ENCODE assay signal across 26 mouse cellular contexts in the genomic region with DNA sequence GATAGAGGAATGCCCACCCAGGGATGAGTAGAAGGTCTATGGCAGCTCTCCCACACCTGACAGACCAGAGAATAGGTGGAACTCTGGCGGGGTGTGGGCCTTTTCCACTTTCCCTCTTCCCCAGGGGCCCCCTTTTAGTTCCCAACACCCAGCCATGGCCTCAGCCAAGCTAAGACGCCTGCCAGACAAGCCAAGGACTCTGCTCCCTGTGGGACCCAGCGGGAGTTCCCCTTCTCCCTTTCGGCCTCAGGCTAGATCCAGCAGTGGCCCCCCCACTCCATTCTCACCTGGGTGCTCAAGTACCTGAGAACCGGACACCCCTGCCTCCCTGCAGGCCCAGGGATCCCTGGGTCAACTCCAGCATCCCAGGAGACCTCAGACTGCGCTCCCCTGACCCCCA.
"Had no signal": no experiment of that assay in that cellular context is flagged by ENCODE, and none has a peak within 500 bp of the region (broad histone marks: within the 10 kb centered on the region; RNA-seq: fewer than 3 reads in every experiment).

No protein-coding gene starts in this region.

- H3K4me2 ChIP-seq: embryonic facial prominence, embryonic 12.5 days; embryonic facial prominence, embryonic 13.5 days; embryonic facial prominence, embryonic 15.5 days; forebrain, embryonic 12.5 days; forebrain, embryonic 13.5 days; forebrain, embryonic 15.5 days; heart, embryonic 11.5 days had no signal

- ATAC-seq: forebrain, embryonic 13.5 days; forebrain, embryonic 14.5 days; forebrain, embryonic 15.5 days; forebrain, embryonic 16.5 days; forebrain, postnatal 0 days had no signal

- H3K4me3 ChIP-seq: embryonic facial prominence, embryonic 10.5 days; embryonic facial prominence, embryonic 12.5 days; embryonic facial prominence, embryonic 13.5 days; embryonic facial prominence, embryonic 15.5 days; erythroblast, embryonic 14.5 days; forebrain, embryonic 10.5 days; forebrain, embryonic 12.5 days; forebrain, embryonic 13.5 days; forebrain, embryonic 15.5 days; gastrocnemius, adult 2 months; heart, embryonic 10.5 days had no signal

- DNase-seq: cerebellum, adult 9-11 months; cerebellum, postnatal 10 days; cerebellum, postnatal 14 days; cerebellum, postnatal 25 days; cerebellum, postnatal 36 days; embryo, embryonic 11 days; forebrain, postnatal 0 days; gastrocnemius, adult 2 months; gastrocnemius, postnatal 10 days; gastrocnemius, postnatal 14 days; gastrocnemius, postnatal 25 days; gastrocnemius, postnatal 36 days; heart, adult 18-20 months had no signal

- H3K27me3 ChIP-seq: embryonic facial prominence, embryonic 12.5 days; embryonic facial prominence, embryonic 13.5 days; embryonic facial prominence, embryonic 15.5 days; forebrain, embryonic 12.5 days; forebrain, embryonic 13.5 days; forebrain, embryonic 15.5 days had no signal

- H3K27ac ChIP-seq: embryonic facial prominence, embryonic 10.5 days; embryonic facial prominence, embryonic 12.5 days; embryonic facial prominence, embryonic 13.5 days; embryonic facial prominence, embryonic 15.5 days; forebrain, embryonic 10.5 days; forebrain, embryonic 12.5 days; forebrain, embryonic 13.5 days; forebrain, embryonic 15.5 days; gastrocnemius, adult 2 months; heart, embryonic 10.5 days had no signal

- H3K9me3 ChIP-seq: embryonic facial prominence, embryonic 10.5 days; embryonic facial prominence, embryonic 13.5 days; embryonic facial prominence, embryonic 15.5 days; forebrain, embryonic 12.5 days; forebrain, embryonic 13.5 days; forebrain, embryonic 15.5 days; heart, embryonic 10.5 days had no signal

- H3K9ac ChIP-seq: embryonic facial prominence, embryonic 12.5 days; embryonic facial prominence, embryonic 13.5 days; embryonic facial prominence, embryonic 15.5 days; forebrain, embryonic 12.5 days; forebrain, embryonic 13.5 days; forebrain, embryonic 15.5 days; forebrain, postnatal 0 days had no signal
